Mouse (Mus musculus) forebrain, embryonic 13.5 days (tissue): Measurements from ENCODE around the gene Tfeb. TPM values are rescaled to one million over a fixed set of nuclear protein-coding genes. Genes with fewer than 3 reads are reported as not detected.

Experiments
- ATAC-seq: fragments of 200-750 bp; cut with Nextera tagmentation; 2 replicates; pipeline ENCODE4 v1.8.0; 2017
- H3K27ac ChIP-seq: fragments of 300-500 bp; sonication (generic); 2 replicates; pipeline ENCODE4 v1.5.1; 2015; ENCODE audit warnings: inconsistent platforms, mild to moderate bottlenecking, moderate library complexity
- H3K27me3 ChIP-seq: fragments of 300-500 bp; sonication (generic); 2 replicates; pipeline ENCODE4 v1.6.1; 2015; ENCODE audit warnings: mild to moderate bottlenecking, inconsistent platforms
- H3K36me3 ChIP-seq: fragments of 300-500 bp; sonication (generic); 2 replicates; pipeline ENCODE4 v1.6.1; 2015; ENCODE audit warnings: mild to moderate bottlenecking, inconsistent platforms; ENCODE audit not compliant: poor library complexity, severe bottlenecking
- H3K4me1 ChIP-seq: fragments of 300-500 bp; sonication (generic); 2 replicates; pipeline ENCODE4 v1.6.1; 2015; ENCODE audit warnings: inconsistent platforms
- H3K4me2 ChIP-seq: fragments of 300-500 bp; sonication (generic); 2 replicates; pipeline ENCODE4 v1.6.1; 2015; ENCODE audit warnings: inconsistent platforms, mild to moderate bottlenecking, moderate library complexity
- H3K4me3 ChIP-seq: fragments of 300-500 bp; sonication (generic); 2 replicates; pipeline ENCODE4 v1.5.1; 2015; ENCODE audit warnings: mild to moderate bottlenecking, inconsistent platforms
- H3K9ac ChIP-seq: fragments of 300-500 bp; sonication (generic); 2 replicates; pipeline ENCODE4 v1.6.1; 2015; ENCODE audit warnings: mild to moderate bottlenecking, inconsistent platforms
- H3K9me3 ChIP-seq: fragments of 300-500 bp; sonication (generic); replicated peaks from 2 replicates; pipeline ENCODE4 v1.6.1; 2016; ENCODE audit warnings: inconsistent platforms
- WGBS: fragments of 180-500 bp; shearing (Covaris S2); methylation state at CpG from one replicate; pipeline ENCODE4 v1.1.7; 2015; 5-methylcytosine and 5-hydroxymethylcytosine counted together
- polyA plus RNA-seq: library from polyadenylated mRNA; unstranded; fragments of >200 nt; fragmentation: Nextera tagmentation; extraction: Ambion mirVana; gene quantifications from 2 replicates; pipeline ENCODE4 v1.2.1, GENCODE M21; 2015

Gene Tfeb
- polyA plus RNA-seq, 1 experiment from 2014 or later: 1.7 TPM

- H3K4me3 ChIP-seq: no peak overlapping the region
- H3K27ac ChIP-seq: no peak overlapping the region
- no peak overlapping the region for H3K4me2 ChIP-seq
- H3K9me3 ChIP-seq: peaks cover 5% of the 10 kb centered on the region
- H3K27me3 ChIP-seq: peaks cover 12% of the 10 kb centered on the region
- no peak for ATAC-seq
- 92% methylated on average over 14 of the region's 14 CpGs for WGBS
- H3K9ac ChIP-seq: no peak overlapping the region
- no peaks in the 10 kb centered on the region for H3K36me3 ChIP-seq
- peaks cover 7% of the 10 kb centered on the region for H3K4me1 ChIP-seq
Measured at GRCm38 (mm10) chr17:47744086-47744485, 7.3 kb downstream of the Tfeb start.

GRCm38 (mm10) chr17:47744746-47745368, 8.0 kb downstream of the Tfeb start:
- Histone ChIP-seq H3K27ac (no peak overlapping the region), H3K4me3 (no peak overlapping the region), H3K9ac (no peak overlapping the region), H3K9me3 (peaks cover 5% of the 10 kb centered on the region), H3K4me1 (no peaks in the 10 kb centered on the region), H3K4me2 (no peak overlapping the region), H3K36me3 (no peaks in the 10 kb centered on the region), H3K27me3 (peaks cover 5% of the 10 kb centered on the region; the same call in 1 of the 2 replicates)
- WGBS: 89% methylated on average over 10 of the region's 10 CpGs
- ATAC-seq: no peak

GRCm38 (mm10) chr17:47748791-47749553, 12.1 kb downstream of the Tfeb start:
- Histone ChIP-seq H3K4me2 (no peak overlapping the region), H3K27ac (no peak overlapping the region), H3K27me3 (no peaks in the 10 kb centered on the region), H3K4me1 (no peaks in the 10 kb centered on the region), H3K36me3 (no peaks in the 10 kb centered on the region), H3K4me3 (no peak overlapping the region), H3K9ac (no peak overlapping the region), H3K9me3 (peaks cover 5% of the 10 kb centered on the region)
- WGBS: 76% methylated on average over 14 of the region's 14 CpGs
- ATAC-seq: no peak

- H3K9me3 ChIP-seq: peaks cover 5% of the 10 kb centered on the region
- H3K4me1 ChIP-seq: no peaks in the 10 kb centered on the region
- H3K36me3 ChIP-seq: no peaks in the 10 kb centered on the region
- H3K27ac ChIP-seq: no peak overlapping the region
- no peaks in the 10 kb centered on the region for H3K27me3 ChIP-seq
- no peak overlapping the region for H3K9ac ChIP-seq
- H3K4me2 ChIP-seq: no peak overlapping the region
- H3K4me3 ChIP-seq: no peak overlapping the region
- ATAC-seq: no peak
- WGBS: 85% methylated on average over 3 of the region's 3 CpGs
Measured at GRCm38 (mm10) chr17:47749626-47750025, 12.8 kb downstream of the Tfeb start.

GRCm38 (mm10) chr17:47750101-47750500, 13.3 kb downstream of the Tfeb start:
- Histone ChIP-seq H3K27ac (no peak overlapping the region), H3K4me2 (no peak overlapping the region), H3K4me3 (no peak overlapping the region), H3K4me1 (no peaks in the 10 kb centered on the region), H3K9ac (no peak overlapping the region), H3K9me3 (peaks cover under 1% of the 10 kb centered on the region; the same call in 1 of the 2 replicates), H3K27me3 (no peaks in the 10 kb centered on the region), H3K36me3 (no peaks in the 10 kb centered on the region)
- 60% methylated on average over 6 of the region's 6 CpGs for WGBS
- ATAC-seq: no peak

GRCm38 (mm10) chr17:47751811-47752210, 15.0 kb downstream of the Tfeb start:
- Histone ChIP-seq H3K27me3 (no peaks in the 10 kb centered on the region), H3K4me2 (no peak overlapping the region)
- WGBS: 76% methylated on average over 5 of the region's 5 CpGs

GRCm38 (mm10) chr17:47753130-47753775, 16.4 kb downstream of the Tfeb start:
- Histone ChIP-seq H3K4me3 (no peak overlapping the region), H3K4me1 (no peaks in the 10 kb centered on the region), H3K9ac (no peak overlapping the region), H3K4me2 (no peak overlapping the region), H3K27me3 (no peaks in the 10 kb centered on the region), H3K9me3 (no peaks in the 10 kb centered on the region; the same call in 1 of the 2 replicates), H3K36me3 (no peaks in the 10 kb centered on the region), H3K27ac (no peak overlapping the region)
- ATAC-seq: no peak
- WGBS: 87% methylated on average over 8 of the region's 8 CpGs

More at GRCm38 (mm10) chr17:47751811-47752210, 15.0 kb downstream of the Tfeb start:
- H3K36me3 ChIP-seq: no peaks in the 10 kb centered on the region
- H3K9ac ChIP-seq: no peak overlapping the region
- no peak overlapping the region for H3K27ac ChIP-seq
- no peaks in the 10 kb centered on the region; the same call in 1 of the 2 replicates for H3K9me3 ChIP-seq
- no peak for ATAC-seq
- H3K4me1 ChIP-seq: no peaks in the 10 kb centered on the region
- no peak overlapping the region for H3K4me3 ChIP-seq

- H3K4me2 ChIP-seq: no peak overlapping the region
- no peaks in the 10 kb centered on the region; the same call in 1 of the 2 replicates for H3K4me1 ChIP-seq
- H3K9ac ChIP-seq: no peak overlapping the region
- H3K4me3 ChIP-seq: no peak overlapping the region
- WGBS: 80% methylated on average over 12 of the region's 13 CpGs
- H3K27me3 ChIP-seq: no peaks in the 10 kb centered on the region
- H3K27ac ChIP-seq: no peak overlapping the region
- no peaks in the 10 kb centered on the region; the same call in 1 of the 2 replicates for H3K9me3 ChIP-seq
- no peaks in the 10 kb centered on the region for H3K36me3 ChIP-seq
- no peak for ATAC-seq
Measured at GRCm38 (mm10) chr17:47754246-47754645, 17.4 kb downstream of the Tfeb start.

GRCm38 (mm10) chr17:47756366-47756765, 19.5 kb downstream of the Tfeb start:
- Histone ChIP-seq H3K27ac (no peak overlapping the region), H3K4me3 (no peak overlapping the region), H3K4me1 (no peaks in the 10 kb centered on the region; the same call in 1 of the 2 replicates), H3K9ac (no peak overlapping the region), H3K4me2 (no peak overlapping the region), H3K9me3 (no peaks in the 10 kb centered on the region; the same call in 1 of the 2 replicates), H3K27me3 (no peaks in the 10 kb centered on the region), H3K36me3 (no peaks in the 10 kb centered on the region)
- WGBS: 45% methylated on average over 6 of the region's 6 CpGs
- no peak for ATAC-seq

- no peak overlapping the region for H3K4me3 ChIP-seq
- no peak overlapping the region for H3K27ac ChIP-seq
- H3K9ac ChIP-seq: no peak overlapping the region
- 89% methylated on average over 7 of the region's 7 CpGs for WGBS
- no peak for ATAC-seq
- no peaks in the 10 kb centered on the region; the same call in 1 of the 2 replicates for H3K4me1 ChIP-seq
- no peaks in the 10 kb centered on the region for H3K36me3 ChIP-seq
- no peaks in the 10 kb centered on the region for H3K27me3 ChIP-seq
- no peak overlapping the region for H3K4me2 ChIP-seq
- H3K9me3 ChIP-seq: no peaks in the 10 kb centered on the region
Measured at GRCm38 (mm10) chr17:47757056-47757610, 20.3 kb downstream of the Tfeb start.

GRCm38 (mm10) chr17:47759702-47760410, 23.0 kb downstream of the Tfeb start:
- no peak overlapping the region for H3K4me3 ChIP-seq
- 74% methylated on average over 15 of the region's 15 CpGs for WGBS
- H3K9ac ChIP-seq: no peak overlapping the region
- peaks cover 16% of the 10 kb centered on the region for H3K4me1 ChIP-seq
- no peak for ATAC-seq
- H3K27me3 ChIP-seq: no peaks in the 10 kb centered on the region
- H3K36me3 ChIP-seq: no peaks in the 10 kb centered on the region
- no peak overlapping the region for H3K4me2 ChIP-seq
- H3K27ac ChIP-seq: no peak overlapping the region
- no peaks in the 10 kb centered on the region for H3K9me3 ChIP-seq
